Mouse (Mus musculus) macrophage (primary cell): ENCODE results near the gene Calml4. TPM values are rescaled to one million over a fixed set of nuclear protein-coding genes. Genes with fewer than 3 reads are reported as not detected.
"Not testable (repeated sequence)": the region's sequence is repeated elsewhere in the genome, so short reads cannot be mapped to it uniquely, and the experiment has no call there.

Experiments
- H3K27ac ChIP-seq: fragments of 350-480 bp; formaldehyde crosslinking; 2 replicates; pipeline ENCODE4 v1.9.0; 2021
- H3K36me3 ChIP-seq: fragments of 350-480 bp; formaldehyde crosslinking; 2 replicates; pipeline ENCODE4 v1.9.0; 2021; ENCODE audit errors: inconsistent target
- H3K4me3 ChIP-seq: fragments of 350-480 bp; formaldehyde crosslinking; 2 replicates; pipeline ENCODE4 v1.9.0; 2021; ENCODE audit errors: inconsistent target
- H3K79me2 ChIP-seq: fragments of 350-480 bp; formaldehyde crosslinking; 2 replicates; pipeline ENCODE4 v1.9.0; 2021; ENCODE audit errors: inconsistent target
- WGBS: methylation state at CpG from one replicate; pipeline ENCODE4 v1.1.7; 2026; ENCODE audit warnings: inconsistent platforms; ENCODE audit not compliant: missing documents; 5-methylcytosine and 5-hydroxymethylcytosine counted together
- polyA plus RNA-seq: library from polyadenylated mRNA; stranded (reverse); fragments of 250-400 nt; gene quantifications from 3 replicates; pipeline ENCODE4 v1.2.4, GENCODE M21; 2018; ENCODE audit warnings: inconsistent platforms

The Calml4 gene
- polyA plus RNA-seq, 1 experiment from 2014 or later, result 0.62 TPM

DNA sequence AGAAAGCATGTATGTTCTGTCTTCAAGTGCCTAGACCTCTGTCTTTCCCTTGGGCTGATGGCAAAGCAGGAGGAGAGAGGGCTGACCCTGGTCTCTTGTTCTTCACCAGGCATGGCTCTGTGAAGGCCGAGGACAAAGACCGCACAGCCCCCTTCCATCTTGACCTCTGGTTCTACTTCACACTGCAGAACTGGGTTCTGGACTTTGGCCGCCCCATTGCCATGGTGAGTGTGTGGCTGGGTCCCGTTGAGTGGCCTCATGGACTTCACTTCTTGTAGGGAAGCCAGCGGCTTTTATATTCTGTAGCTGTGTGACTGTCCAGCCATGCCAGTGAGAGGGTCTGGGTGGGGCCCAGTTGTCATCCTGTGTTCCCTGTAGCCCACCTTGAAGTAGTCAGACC, 13.4 kb upstream of the Calml4 start:
- Histone ChIP-seq H3K36me3 (peaks cover 29% of the 10 kb centered on the region; the same call in 1 of the 2 replicates), H3K27ac (no peak overlapping the region), H3K79me2 (peaks cover 7% of the 10 kb centered on the region; the same call in 1 of the 2 replicates), H3K4me3 (no peak overlapping the region)
- 93% methylated on average over 5 of the region's 5 CpGs for WGBS

DNA sequence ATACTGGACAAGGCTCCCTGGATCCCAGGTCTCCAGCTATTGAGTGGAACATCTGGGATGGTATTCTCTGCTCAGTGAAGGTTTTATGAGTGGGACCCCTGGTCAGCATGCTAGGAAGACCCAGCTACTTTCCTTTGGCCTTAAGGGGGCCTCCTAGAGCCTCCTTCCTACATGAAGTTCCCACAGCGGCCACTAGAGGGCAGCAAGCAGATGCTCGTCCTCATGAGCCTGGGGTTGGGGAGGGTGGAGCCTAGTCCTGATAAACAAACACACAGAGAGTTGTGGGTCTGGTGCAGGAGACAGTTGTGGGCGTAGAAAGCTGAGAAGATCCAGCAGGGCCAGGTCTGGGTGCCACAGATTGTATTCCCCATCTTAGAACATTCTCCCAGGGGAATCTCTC, 10.2 kb upstream of the Calml4 start:
- Histone ChIP-seq H3K79me2 (no peaks in the 10 kb centered on the region), H3K27ac (no peak overlapping the region), H3K4me3 (no peak overlapping the region), H3K36me3 (peaks cover 53% of the 10 kb centered on the region; the same call in 1 of the 2 replicates)
- 4% methylated on average over 3 of the region's 3 CpGs for WGBS

DNA sequence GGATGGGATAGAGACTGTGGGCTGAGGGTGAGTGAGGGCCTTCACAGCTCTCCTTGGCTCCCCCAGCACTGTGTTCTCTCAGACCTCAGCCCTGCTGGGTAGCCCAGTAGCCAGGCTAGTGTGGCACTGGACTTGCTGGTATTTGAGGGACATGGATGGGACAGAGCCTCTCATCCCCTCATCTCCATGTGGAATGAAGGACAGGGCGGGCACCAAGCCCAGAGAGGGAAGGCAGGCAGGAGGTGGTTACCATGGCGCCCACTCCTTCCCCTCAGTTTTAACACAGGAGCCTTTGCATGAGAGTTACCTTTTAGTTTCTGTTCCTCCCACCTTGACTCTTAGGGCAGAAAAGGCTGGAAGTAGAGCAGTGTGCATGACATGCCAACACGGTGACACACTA, 9.2 kb upstream of the Calml4 start:
- Histone ChIP-seq H3K4me3 (no peak overlapping the region), H3K36me3 (peaks cover 53% of the 10 kb centered on the region; the same call in 1 of the 2 replicates), H3K79me2 (no peaks in the 10 kb centered on the region), H3K27ac (no peak overlapping the region)
- WGBS, result 83% methylated on average over 3 of the region's 3 CpGs

DNA sequence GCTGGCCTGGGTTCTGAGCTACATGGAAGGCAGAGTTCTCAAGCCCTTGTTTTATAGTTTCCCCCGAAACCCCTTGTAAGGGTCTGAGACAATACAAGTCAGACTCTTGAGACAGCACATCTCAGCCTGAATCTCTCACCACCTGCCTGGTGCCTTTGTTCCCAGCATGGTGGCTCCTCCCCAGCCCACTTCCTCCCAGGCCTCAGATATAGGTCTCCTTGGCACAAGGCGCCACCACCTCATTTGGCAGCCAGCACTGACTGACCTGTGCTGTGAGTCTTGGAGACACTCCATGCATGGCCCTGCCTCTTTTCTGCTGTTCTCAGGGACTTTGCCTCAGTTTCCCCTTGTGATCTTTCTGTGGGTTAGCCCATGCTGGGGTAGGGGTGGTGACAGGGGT, 6.3 kb upstream of the Calml4 start:
- Histone ChIP-seq H3K79me2 (no peaks in the 10 kb centered on the region), H3K27ac (no peak overlapping the region), H3K36me3 (peaks cover 41% of the 10 kb centered on the region; the same call in 1 of the 2 replicates), H3K4me3 (no peak overlapping the region)
- 96% methylated on average over 2 of the region's 2 CpGs for WGBS

DNA sequence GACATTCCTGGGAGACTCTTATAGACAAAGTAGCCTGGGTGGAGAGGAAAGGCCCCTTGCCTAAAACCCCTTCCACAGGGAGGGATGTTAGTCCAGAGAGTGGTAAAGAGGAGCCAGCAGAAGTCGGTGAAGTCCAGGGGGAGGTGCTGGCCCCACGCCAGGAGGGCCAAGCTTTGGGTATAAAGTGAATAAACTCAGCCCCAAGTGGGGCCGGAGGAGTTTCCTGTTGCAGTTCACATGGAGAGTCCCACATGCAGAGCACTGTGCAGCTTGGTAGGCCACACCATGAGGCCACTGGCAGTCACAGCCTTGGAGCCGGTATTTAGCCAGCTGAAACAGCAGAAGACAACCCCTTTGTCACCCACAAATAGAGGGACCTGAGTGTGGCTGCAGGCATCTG, 3.4 kb upstream of the Calml4 start:
- Histone ChIP-seq H3K4me3 (no peak overlapping the region), H3K79me2 (no peaks in the 10 kb centered on the region), H3K27ac (no peak overlapping the region), H3K36me3 (peaks cover 24% of the 10 kb centered on the region; the same call in 1 of the 2 replicates)
- WGBS, result 49% methylated on average over 4 of the region's 4 CpGs

DNA sequence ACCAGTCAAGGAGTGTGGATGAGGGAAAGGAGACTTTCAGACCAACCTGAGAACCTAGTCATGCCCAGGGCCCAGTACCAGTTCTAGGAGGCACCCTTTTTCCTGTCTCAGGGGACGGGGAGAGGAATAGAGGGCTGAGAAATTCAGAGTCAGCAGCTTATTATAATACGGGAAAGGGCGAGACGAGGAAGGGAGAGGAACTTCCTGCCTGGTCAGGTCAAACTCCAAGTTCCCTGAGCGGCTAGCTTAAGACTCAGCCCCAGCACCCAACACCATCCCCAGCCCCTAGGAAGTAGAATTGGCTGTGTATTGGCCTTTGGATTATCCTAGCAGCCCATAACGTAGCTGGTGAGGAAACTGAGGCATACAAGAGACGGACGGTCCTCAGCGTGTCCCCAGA, 664 bp upstream of the Calml4 start:
- no peak overlapping the region for H3K4me3 ChIP-seq
- H3K36me3 ChIP-seq, result no peaks in the 10 kb centered on the region
- 11% methylated on average over 7 of the region's 9 CpGs for WGBS

DNA sequence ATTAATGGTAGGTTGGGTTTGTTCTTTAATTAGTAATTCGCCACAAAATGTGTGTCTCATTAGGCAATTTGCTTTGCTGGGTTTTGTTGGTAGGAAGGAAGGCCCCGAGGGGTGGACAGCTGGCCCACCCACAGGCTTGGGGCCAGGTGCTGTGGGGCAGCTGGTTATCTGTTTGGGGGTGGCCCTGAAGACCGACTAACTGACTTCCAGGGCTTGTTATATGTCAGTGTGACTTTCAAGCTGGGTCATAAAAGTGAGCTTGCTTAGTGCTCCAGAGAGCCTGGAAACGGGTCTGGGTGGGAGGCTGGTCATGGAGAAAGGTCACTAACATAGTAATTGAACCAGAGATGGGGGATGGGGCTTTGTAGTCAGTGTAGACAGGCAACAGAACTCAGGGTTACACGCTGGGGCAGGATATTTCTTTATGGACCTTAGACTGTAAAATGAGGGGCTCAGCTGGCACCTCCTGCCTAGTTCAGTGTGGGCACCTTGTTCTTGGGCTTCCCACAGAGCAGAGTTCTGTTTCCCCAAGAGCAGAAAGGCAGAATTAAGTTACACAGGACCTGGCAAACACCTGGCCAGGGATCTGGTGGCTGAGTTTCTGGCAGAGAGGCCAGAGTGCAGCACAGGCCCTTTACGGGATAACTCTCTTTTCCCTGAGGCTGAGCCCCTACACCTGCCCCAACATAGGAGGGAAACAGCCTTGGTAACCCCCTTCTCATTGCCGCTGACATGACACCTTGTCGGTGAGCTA, 563 bp downstream of the Calml4 start:
- Histone ChIP-seq H3K36me3 (no peaks in the 10 kb centered on the region), H3K79me2 (no peaks in the 10 kb centered on the region), H3K4me3 (no peak overlapping the region), H3K27ac (no peak overlapping the region)
- WGBS, result 79% methylated on average over 8 of the region's 8 CpGs

More for the DNA sequence above, 664 bp upstream of the Calml4 start:
- peak overlapping the region; percentile 29 for H3K27ac ChIP-seq
- no peaks in the 10 kb centered on the region for H3K79me2 ChIP-seq

DNA sequence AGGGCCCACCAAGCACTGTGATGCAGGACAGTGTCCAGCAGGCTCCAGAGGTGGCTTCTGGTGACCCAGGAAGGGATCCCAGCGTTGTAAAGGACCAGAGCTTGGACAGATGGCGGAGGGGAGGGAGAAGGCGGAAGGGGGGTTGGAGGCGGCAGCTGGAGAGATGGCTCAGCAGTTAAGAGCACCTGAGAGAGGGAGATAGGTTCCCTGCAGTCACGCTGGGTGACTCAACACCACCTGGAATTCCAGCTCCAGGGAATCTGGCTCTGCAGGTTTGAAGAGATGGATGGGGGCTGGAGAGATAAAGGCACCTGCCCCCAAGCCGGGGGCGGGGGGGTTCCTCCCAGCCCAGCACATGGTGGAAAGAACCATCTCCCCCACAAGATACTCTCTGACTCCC, 2.2 kb downstream of the Calml4 start:
- not testable (repeated sequence) for H3K36me3 ChIP-seq, H3K79me2 ChIP-seq, H3K27ac ChIP-seq, H3K4me3 ChIP-seq
- 94% methylated on average over 6 of the region's 7 CpGs for WGBS

DNA sequence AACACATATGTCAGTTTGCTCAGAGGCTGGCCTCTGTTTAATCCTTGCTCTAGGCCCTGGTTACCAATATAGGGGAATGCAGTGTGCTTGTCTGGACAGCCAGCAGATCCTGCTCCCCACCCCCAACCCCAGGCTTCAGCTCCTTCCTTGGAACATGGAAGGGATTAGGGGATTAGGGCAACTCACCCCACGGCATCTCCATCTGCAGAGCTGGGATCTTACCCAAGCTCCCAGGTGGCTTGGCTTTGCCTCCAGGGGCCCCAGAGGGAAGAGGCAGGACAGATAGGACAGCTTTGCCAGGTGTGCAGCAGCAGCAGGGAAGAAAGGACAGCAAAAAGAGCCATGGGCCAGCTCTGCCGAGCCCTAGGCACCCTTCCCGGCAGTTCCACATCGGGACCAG, 3.0 kb downstream of the Calml4 start:
- Histone ChIP-seq H3K4me3 (no peak overlapping the region), H3K27ac (no peak overlapping the region), H3K36me3 (no peaks in the 10 kb centered on the region), H3K79me2 (no peaks in the 10 kb centered on the region)
- 90% methylated on average over 4 of the region's 4 CpGs for WGBS

DNA sequence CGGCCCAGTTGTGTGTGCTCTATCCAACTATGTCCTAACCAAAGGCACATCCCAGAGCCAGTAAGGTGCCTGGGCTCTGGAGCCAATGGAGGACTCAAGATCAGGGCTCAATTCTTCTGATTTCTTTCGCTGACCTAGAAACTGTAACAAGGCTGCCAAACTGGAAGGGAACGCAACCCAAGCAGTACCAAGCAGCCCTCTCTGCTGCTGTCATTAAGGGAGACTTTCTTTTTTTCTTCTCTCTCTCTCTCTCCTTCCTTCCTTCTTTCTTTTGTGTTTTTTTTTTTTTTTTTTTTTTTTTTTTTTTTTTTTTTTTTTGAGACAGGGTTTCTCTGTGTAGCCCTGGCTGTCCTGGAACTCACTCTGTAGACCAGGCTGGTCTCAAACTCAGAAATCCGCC, 11.4 kb downstream of the Calml4 start:
- 89% methylated on average over 2 of the region's 4 CpGs for WGBS
- not testable (repeated sequence) for H3K4me3 ChIP-seq, H3K36me3 ChIP-seq, H3K27ac ChIP-seq, H3K79me2 ChIP-seq

DNA sequence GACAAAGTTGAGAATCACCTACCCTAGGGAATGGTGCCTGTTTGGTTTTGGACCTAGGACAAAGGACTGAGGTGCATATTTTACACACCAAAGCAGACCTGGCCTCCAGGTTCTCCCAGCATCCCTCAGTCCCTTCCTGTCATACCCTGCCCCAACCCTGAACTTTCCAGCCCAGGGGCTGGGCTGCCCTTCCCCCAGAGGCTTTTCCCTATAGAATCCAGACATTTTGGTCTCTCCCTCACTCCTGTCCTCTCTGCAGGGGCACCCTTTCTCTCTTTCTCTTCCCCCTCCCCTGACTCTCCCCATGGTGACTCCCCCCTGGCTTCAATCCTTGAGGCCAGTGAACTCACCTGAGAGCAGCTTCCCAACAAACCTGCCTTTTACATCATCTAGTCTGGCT, 12.8 kb downstream of the Calml4 start:
- Histone ChIP-seq H3K79me2 (no peaks in the 10 kb centered on the region), H3K27ac (no peak overlapping the region), H3K36me3 (no peaks in the 10 kb centered on the region), H3K4me3 (no peak overlapping the region)

DNA sequence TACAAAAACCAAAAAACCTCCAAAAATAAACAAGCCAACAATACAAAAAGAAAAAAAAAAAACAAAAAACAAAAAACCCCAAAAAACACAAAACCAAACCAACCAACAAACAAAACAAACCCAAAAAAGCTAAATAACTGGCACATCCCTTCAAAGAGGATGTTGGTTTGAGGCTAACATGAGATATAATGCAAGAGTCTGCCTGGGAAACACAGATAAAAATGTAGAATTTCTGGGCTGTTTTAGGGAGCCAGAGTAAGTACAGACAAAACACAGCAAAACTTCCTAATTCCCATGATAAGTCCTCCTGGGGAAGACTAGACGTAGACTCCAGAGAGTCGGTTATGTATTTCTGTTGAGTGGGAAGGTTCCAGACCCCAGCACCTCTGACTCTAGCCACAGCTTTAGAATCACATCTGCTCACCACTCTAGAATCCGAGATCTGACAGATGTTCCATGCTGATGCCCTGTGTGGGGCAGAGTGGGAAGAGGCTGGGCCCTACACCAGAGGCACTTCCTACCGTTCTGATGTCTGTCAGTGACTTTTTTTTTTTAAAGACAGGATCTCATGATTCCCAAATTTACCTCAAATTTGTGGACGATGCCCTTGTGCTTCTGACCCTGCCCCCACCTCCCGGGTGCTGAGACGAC, 19.2 kb downstream of the Calml4 start:
- Histone ChIP-seq H3K27ac (0 out of 2 replicates have a peak overlapping the region, but pooled peaks have one; percentile 28), H3K79me2 (no peaks in the 10 kb centered on the region), H3K4me3 (no peak overlapping the region), H3K36me3 (peaks cover 27% of the 10 kb centered on the region)
- WGBS, result 96% methylated on average over 6 of the region's 7 CpGs

DNA sequence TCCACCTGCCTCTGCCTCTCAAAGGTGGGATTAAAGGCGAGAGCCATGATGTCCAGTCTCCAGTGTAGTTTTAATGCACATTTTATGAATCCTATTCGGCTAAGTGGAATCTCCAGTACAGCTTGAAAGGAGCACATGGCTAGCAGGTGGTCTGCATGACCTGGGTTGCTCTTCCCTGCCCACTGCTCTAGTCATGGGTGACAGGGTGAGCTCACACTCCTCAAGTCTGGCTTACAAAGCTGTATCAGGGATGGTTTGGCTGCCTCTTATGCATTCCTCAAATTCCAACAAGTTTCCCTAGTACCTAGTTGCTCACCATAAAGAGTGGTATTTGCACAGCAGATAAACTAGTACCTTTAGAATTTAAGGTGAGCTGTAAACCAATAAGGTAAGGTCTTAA, 19.9 kb downstream of the Calml4 start:
- WGBS, result 97% methylated on average over 2 of the region's 2 CpGs
- Histone ChIP-seq H3K4me3 (no peak overlapping the region), H3K79me2 (no peaks in the 10 kb centered on the region), H3K36me3 (peaks cover 34% of the 10 kb centered on the region), H3K27ac (no peak overlapping the region)

DNA sequence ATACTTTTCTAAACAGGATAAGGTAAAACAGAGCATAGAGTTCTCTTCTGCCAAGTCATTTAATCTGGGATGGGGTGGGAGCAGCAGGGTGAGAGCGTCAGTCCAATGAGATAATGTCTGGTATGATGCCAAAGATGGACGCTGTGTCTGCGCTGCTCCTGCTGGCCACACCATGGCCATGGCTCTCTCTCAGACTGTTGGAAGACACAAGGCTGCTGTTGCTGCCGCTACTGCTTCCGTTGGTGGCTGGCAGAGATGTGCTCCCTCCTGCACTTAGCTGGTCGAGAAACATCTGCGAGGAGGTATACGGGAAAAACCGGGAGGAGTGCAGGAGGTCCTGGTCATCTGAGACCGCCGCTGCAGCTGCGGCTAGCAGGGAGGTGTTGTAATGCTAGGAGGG, 24.0 kb downstream of the Calml4 start:
- 96% methylated on average over 12 of the region's 12 CpGs for WGBS
- no peaks in the 10 kb centered on the region for H3K79me2 ChIP-seq
- no peak overlapping the region for H3K27ac ChIP-seq
- no peak overlapping the region for H3K4me3 ChIP-seq
- H3K36me3 ChIP-seq, result peaks cover 63% of the 10 kb centered on the region

DNA sequence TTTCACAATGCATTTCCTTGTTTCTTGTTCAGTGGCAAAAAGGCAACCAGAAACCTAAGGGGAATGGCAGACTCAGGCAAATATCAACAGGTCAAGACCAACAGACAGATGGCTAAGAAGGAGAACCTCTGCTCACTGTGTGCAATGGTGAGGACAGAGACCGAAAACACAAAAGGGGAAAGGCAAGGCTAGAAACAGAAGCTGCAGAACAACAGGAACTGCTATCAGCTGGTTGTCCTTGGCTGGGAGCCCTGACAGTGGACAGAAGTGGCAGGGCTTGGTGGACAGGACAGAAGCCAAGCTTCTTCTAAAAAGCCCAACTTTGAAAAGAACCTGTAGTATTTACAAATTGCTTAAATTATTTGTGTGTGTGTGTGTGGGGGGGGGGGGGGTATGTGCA, 36.6 kb downstream of the Calml4 start:
- H3K27ac ChIP-seq, result peak overlapping the region; percentile 30
- peaks cover 54% of the 10 kb centered on the region for H3K36me3 ChIP-seq
- no peaks in the 10 kb centered on the region for H3K79me2 ChIP-seq
- no peak overlapping the region for H3K4me3 ChIP-seq
- 0% methylated on average over 1 of the region's 1 CpGs for WGBS
